Mouse (Mus musculus): ENCODE results near the gene Dusp18. TPM values are rescaled to one million over a fixed set of nuclear protein-coding genes. Genes with fewer than 3 reads are reported as not detected.

The Dusp18 gene
- polyA plus RNA-seq (2012; rRNA removed), result 18.3 and 21.1 TPM in 2 replicates

DNA sequence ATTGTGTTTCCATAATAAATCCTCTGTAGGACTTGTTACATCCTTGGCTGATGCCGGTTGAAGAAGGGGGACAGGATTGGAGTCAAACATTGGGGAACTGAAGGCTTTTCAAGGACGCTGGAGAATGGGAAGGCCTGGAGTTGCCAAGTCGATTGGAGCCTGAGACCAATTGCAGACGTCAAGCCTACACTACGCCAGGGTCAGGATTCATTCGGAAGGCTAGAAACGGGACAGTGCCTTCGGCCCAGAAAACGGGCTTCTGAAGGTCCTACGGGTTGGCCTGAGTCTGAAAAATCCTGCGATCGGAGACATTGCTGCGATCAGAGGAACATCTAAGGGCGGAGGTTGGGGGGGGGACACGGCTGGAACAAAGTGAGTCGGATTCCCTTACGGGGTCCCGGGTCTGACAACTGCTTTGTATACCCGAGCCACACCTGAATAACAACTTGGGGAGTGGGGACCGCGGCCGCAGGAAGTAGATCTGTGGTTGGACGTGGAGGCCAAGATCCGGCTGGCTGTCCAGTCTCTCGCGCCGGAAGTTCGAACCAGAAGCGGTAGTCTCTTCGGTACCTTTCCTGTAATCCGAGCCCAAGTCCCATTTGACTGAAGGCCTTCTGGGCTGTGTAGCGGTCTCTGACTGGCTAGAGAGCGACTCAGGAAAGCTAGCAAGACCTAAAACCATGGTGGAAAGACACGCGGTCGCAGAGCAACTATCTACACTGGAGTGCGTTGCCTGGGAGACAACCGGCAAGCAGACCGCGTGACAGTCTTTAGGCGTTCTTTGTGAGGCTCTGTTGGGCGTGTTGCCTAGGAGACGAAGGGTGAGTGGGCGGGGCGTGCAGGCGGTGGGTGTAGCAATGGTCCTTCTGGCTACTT lies at the start of gene Dusp18, which contains the start of gene 4921536K21Rik:
Dusp18 (plus strand) TSS at position 835 of the 876 bp plus-strand sequence.
4921536K21Rik (minus strand) TSS at position 693 of the 876 bp plus-strand sequence.

DNA sequence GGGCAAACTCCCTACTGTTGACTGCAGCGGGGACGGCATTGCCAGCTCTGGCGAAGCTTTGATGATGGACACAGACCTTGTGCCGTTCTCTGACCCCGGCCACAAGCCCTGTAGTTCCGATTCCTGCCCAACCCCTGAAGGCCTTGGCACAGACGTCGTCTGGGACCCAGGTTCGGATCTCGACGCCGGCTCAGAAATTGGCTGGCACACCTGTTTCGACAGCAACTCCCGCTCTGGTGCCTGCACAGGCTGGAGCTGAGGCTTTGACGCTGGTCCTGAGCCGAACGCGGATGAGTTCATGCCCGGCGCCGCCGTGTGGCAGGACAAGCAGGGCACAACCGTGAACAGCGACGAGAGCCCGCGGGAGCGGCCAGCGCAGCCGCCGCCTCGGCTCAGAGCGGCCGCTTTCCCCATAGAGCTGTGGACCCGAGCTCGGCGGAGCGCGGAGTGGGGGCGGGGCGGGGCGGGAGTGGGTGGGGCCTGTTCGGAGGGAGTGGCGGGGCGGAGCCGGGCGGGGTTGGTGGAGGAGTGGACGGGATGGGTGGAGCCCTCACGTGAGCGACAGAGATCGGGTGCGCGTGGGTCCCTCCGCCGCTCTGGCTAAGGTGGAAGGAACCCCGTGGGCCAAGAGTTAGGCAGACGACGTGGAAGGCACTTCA lies 31.5 kb upstream of the Dusp18 start, which contains the start of gene Osbp2:
Osbp2 (minus strand) TSS at position 450 of the 659 bp plus-strand sequence.

DNA sequence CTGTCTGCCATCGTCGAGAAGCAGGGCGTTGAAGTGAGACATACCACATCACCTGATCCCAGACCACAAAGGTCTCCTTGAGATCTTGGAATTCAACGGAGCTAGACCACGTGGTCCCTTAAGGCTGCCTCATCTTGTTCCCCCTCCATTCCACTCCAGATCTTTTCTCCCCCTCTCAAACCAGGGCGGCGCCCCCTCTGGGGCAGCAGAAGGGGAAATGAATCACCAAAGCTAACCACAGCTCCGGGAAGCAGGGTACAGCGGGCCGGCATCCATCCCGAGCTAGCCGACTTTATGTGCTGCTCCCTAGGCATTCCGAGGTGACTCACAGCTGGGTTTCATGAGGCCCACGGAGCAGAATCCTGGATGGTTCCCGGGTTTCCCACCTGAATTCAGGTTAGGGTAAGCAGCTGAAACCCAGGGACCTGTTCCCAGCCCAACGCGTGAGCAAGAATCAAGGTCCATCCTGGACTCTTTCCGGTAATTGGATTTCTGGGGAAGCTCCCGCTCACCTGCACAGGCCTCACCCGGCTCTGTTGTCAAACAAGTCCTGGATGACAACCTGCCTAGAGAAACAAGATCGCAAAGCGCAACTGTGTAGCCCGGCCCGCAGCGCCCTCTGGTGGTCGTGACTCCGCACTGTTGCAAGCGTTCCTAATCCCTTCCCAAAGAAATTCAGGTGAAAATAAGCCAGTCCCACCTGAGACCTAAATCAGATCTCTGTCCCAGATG lies 19.2 kb downstream of the Dusp18 start, which contains the start of gene Slc35e4:
Slc35e4 (minus strand) TSS at position 556 of the 732 bp plus-strand sequence.

DNA sequence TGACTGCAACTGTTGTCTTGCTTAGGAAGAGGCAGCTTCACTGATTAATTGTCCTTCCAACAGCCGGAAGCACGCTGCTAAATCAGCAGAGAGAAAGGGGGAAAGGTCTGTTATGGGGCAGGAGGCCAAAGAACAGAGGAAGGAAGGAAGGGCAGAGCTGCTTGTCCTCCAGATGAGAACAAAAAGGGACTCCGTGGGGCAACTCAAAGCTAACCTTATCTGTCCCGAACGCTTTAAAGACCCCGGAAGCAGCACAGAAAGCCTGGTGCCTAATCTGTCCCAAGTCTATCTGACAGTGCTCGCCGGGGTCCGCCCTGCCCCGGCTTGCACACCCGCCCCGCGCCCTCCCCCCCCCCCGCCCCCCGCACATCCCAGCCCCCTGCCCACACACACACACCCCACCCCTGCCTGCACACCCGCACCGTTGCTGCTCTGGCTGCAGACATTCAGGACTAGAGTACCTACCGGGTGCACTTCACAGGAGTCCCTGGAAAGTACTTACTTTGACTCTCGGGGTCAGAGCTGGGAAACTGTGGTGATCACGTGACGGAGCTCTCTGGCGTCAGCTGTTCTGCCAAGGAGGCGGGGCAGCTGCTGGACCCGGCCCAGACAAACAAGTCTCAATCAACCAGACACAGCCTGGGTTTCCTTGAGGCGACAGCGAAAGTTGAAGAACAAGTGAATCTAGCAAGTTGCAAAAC lies 36.6 kb downstream of the Dusp18 start, which contains the start of gene Tcn2:
Tcn2 (minus strand) TSS at position 649 of the 701 bp plus-strand sequence.

Other genes with a start within 250 kb of the Dusp18 start
- 37.3 and 39.4 TPM in 2 replicates for gene Morc2a, start 246.0 kb upstream of the Dusp18 start, polyA plus RNA-seq (2012; rRNA removed)
- gene Osbp2, start 31.3 kb upstream of the Dusp18 start, polyA plus RNA-seq (2012; rRNA removed), result 37.8 and 38.4 TPM in 2 replicates
- gene 4921536K21Rik, start 142 bp upstream of the Dusp18 start, polyA plus RNA-seq (2012; rRNA removed), result 0.63 and 0.74 TPM in 2 replicates
- gene Slc35e4, start 19.4 kb downstream of the Dusp18 start, polyA plus RNA-seq (2012; rRNA removed), result 17.3 and 18.8 TPM in 2 replicates
- gene Tcn2, start 36.9 kb downstream of the Dusp18 start, polyA plus RNA-seq (2012; rRNA removed), result 16.9 and 17.0 TPM in 2 replicates
- 52.6 and 54.8 TPM in 2 replicates for gene Pes1, start 68.7 kb downstream of the Dusp18 start, polyA plus RNA-seq (2012; rRNA removed)
- not detected in 2 replicates for gene 4930556J24Rik, start 81.5 kb downstream of the Dusp18 start, polyA plus RNA-seq (2012; rRNA removed)
- gene Gal3st1, start 88.4 kb downstream of the Dusp18 start, polyA plus RNA-seq (2012; rRNA removed), result 8.3 and 10.2 TPM in 2 replicates
- 0.03 TPM in 1 of 2 replicates, not detected in the other for gene Sec14l4, start 136.2 kb downstream of the Dusp18 start, polyA plus RNA-seq (2012; rRNA removed)
- 1.5 and 2.0 TPM in 2 replicates for gene Sec14l3, start 169.6 kb downstream of the Dusp18 start, polyA plus RNA-seq (2012; rRNA removed)
- 9.8 and 10.4 TPM in 2 replicates for gene Mtfp1, start 200.2 kb downstream of the Dusp18 start, polyA plus RNA-seq (2012; rRNA removed)
- gene Sec14l2, start 228.2 kb downstream of the Dusp18 start, polyA plus RNA-seq (2012; rRNA removed), result 6.6 and 8.3 TPM in 2 replicates
- gene Rnf215, start 240.0 kb downstream of the Dusp18 start, polyA plus RNA-seq (2012; rRNA removed), result 65.9 and 70.1 TPM in 2 replicates

Measured in central nervous system, embryonic 18 days (tissue).